Mouse (Mus musculus) lung, postnatal 0 days (tissue): Measurements from ENCODE around the gene B4galt7.

Source experiments
- CTCF ChIP-seq: IDR thresholded peaks from 2 replicates; pipeline ENCODE4 v1.5.1; 2016; ENCODE audit warnings: antibody characterized with exemption, mild to moderate bottlenecking
- EP300 ChIP-seq: IDR thresholded peaks from 2 replicates; pipeline ENCODE4 v1.6.1; 2016; ENCODE audit warnings: antibody characterized with exemption, mild to moderate bottlenecking, control low read depth

GRCm38 (mm10) chr13:55571977-55572376 lies 27.7 kb upstream of the B4galt7 start:
- no peak for TF ChIP-seq CTCF
- no peak for TF ChIP-seq EP300
